Mouse (Mus musculus) NIH3T3 (cell line): ENCODE results near the gene Qpctl.

ENCODE experiments used
- DNase-seq: peaks from one replicate; pipeline ENCODE4 v3.0.0-alpha.2; 2012; ENCODE audit warnings: low read depth

Qpctl gene

DNA sequence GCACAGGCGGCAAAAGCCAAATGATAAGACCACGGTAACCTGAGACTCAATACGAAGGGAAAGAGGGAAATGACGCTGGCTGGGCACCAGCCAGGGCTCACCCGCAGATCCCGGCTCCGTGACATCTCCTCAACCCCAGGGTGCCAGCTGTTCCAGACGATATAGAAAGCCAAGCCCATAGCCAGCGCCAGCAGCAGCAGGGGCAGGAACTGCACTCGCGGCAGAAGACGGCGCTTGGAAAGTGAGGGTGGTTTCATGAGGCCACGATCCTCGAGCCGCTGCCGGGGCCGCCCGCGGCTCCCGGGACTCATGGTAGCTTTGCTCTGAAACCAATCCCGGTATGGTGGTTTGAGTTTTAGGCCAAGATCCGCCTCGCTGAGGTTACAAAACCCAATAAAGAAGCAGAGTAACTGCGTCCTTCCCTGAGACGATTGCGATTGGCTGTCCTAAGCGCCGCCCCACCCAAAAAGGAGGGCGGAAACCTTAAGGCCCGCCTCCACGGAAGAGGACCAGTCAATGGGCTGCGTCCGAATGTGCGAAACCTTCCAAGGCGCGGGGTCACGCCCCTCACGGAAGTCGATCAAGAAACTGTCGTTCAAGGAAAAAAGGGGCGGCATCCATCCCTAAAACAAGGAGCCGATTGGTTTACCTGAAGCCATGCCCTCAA, at the start of gene Qpctl:
TSS of gene Qpctl (minus strand) at position 417 of the 667 bp plus-strand sequence.
- DNase-seq = peak; percentile 99

DNA sequence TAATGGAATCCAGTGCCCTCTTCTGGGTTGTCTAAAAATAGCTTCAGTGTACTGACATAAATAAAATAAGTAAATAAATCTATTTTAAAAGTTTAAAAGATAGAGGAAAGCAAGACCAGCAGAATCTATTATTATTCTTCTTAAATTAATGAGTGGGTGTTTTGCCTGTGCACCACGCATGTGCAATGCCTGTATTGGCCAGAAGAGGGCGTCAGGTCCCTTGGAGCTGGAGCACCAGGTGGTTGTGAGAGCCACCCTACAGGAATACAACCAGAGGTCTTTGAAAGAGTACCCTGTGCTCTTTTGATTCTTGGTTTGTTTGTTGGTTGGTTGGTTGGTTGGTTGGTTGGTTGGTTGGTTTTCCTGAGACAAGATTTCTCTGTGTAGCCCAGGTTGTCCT, 48.9 kb upstream of the Qpctl start:
- DNase-seq = peak; percentile 43

DNA sequence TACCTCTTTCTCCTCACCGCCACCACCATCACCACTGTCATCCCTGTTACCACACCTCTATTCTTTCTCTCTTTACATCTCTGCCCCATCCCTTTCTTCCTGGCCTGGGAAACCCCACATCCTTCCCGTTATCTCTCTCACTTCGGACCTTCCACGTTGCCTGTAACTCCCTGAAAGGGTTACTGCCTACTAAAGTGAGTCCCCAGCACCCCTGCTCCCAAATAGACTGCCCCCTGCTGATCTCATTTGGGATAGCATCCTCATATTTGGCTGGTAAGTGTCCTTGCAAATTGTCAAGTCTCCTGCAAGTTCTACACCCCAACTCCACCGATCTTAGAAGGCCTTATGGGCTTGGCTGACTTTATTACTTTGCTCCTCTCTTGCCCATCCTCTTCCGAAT, 47.6 kb upstream of the Qpctl start:
- peak; percentile 66 for DNase-seq

DNA sequence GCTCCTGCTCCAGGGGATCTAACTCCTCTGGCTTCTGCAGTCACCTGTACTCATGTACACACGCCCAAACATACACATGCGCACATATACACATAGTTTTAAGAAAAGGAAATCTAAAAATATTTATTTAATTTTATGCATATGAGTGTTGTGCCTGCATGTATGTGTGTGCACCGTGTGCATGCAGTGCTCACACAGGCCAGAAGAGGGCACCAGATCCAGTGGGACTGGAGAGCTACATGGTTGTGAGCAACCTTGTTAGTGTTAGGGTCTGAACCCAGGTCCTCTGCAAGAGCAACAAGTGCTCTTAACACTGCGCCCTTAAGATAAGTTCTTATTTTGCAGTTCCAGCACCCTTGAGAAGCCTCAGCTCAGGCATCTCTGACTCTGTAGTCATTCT, 45.6 kb upstream of the Qpctl start:
- no peak for DNase-seq

DNA sequence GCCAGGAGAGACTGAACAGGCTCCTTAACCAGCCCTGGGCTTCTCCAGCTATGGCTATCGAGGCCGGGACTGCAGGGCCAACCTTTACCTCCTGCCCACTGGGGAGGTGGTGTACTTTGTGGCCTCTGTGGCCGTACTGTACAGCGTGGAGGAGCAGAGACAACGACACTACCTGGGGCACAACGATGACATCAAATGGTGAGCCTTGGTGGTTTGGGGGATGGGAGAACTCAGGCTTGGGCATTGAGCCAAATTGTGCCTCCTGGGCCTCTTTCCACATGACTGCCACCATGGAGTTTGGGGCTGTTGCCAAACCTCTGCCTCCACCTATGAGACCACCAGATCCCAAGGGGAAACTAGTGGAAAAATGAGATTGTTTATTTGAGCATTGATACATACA, 35.7 kb upstream of the Qpctl start:
- DNase-seq = peak; percentile 71

DNA sequence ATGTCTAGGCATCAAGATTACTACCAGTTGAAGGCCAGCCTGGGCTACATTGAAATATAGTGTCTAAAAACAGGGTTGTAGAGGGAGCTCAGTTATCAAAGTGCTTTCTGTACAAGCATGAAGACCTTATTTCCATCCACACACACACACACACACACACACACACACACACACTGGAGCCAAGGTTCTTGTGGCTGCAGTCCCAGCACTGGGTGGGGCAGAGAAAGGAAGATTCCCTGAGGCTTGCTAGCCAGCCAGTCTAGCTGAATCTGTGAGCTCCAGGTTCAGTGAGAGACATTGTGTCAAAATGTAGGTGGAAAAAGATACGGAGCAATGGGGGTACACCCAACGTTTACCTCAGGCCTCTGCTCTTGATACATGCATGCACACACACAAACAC, 35.2 kb upstream of the Qpctl start:
- peak; percentile 77 for DNase-seq

DNA sequence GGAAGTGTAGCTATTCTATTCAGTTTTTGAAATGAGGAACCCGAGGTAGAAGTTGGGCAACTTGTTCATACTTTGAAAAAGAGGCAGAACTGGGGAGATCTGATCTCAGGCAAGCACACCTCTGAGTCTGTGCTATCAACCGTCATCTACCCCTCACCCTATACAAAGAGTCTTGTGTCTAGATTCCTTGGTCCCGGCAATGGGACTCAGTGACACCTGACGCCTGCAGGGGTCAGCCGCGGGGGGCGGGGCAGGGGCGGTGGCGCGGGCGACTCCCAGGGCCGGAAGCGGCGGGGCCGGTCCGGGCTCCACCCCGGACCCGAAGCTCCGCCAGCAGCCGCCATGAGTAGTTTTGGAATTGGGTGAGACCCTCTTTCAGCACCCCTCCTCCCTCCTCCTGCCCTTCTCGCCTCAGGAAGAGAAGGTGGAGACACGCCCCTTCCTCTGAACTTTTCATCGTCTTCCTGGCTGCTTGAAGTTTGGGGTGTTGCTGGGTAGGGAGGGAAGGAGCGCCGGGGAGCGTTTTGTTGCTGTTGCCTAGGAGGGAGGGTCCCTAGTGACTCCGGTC, 31.9 kb upstream of the Qpctl start:
- peak; percentile 23 for DNase-seq

DNA sequence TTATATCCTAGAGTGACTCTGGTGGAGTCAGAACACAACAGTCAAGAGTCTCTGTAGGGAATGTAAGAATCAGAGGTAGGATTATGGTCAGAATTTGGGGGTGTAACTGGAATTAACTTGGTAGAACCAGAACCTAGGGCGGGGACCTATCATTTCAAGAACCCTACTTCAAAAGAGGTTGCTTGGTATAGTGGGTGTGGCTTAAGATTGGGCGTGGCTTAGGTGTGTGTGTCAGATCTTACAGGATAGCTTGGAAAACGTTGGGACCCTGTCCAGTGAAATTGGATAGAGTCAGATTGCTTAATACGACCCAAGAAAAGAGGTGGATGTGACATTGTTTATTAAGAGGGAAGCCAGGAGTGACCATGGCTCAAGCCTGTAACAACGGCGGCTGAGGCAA, 30.8 kb upstream of the Qpctl start:
- DNase-seq = no peak

DNA sequence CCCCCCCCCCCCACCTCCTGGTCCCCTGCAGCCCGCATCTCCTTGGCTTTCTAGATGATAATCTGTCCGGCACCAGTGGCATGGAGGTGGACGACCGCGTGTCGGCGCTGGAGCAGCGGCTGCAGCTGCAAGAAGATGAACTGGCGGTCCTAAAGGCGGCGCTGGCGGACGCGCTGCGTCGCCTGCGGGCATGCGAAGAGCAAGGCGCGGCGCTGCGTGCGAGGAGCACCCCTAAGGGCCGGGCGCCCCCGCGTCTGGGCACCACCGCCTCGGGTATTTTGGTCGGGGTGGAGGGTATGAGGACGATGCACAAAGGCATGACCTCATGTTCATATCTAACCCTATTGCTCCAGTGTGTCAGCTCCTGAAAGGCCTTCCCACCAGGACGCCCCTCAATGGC, 30.1 kb upstream of the Qpctl start:
- DNase-seq = no peak

DNA sequence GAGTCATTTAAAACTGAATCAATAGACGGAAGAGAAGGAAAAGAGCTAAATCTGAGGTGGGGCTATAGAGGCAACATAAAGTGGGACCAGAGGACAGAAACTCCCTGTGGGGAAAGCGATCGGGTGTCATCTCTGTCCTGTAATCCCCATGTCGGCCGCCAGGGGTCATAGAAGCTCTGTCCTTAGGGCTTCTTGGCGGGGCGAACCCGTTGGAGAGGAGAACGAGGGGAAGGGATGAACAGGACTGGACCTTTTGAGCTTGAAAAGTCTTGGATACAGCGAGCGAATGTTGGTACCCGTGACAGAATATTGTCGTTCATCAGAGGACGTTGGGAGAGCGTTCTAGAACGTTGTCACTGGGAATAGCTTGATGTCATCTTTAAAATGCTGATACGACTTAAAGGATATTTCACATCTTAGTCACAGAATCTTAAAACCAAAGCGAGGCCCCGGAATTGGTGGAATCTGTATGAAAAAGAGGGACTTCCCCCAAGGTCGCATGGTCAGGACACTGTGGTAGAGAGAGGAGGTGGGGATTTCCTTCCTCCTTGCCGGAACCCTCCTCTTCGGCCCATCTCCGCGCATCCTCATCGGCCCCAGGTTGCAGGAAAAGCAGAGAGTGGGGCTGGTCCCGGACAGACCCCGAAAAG, 29.5 kb upstream of the Qpctl start:
- peak; percentile 40 for DNase-seq

DNA sequence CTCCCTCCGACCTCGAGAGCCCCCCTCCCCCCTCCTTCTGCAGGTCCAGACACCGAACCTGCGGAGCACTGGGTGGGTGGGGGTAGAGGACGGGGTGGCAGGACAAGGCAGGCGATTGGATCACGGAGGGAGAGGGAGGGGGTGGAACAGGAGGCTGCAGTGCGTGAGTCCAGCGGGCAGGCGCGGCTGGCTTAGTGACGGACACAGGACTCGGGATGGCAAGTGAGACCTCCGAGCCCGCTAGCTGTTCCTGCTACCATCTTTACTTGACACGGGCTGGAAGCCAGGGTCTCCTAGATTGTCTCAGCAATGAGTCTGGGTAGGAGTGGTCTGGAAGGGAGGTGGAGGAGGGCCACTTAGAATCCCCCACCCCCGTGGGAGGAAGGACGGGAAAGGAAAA, 28.9 kb upstream of the Qpctl start:
- no peak for DNase-seq

DNA sequence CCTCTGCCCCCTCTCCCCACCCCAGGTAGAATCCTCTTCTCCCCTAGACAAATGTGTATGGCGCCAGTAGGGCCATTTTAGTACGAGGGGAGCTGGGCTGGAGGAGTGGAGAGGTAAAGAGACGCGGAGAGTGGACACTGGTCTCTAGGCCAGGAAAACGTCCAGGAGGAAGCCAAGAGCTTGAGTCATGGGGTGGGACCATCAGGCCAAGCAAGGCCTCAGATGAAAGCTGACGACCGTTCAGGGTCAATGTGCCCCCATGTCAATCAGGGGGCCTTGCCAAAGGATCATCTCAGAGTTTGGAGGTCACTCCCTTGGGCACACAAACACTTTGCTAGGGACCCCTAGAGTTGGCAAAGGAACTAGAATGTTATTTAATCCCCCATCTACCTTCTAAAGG, 28.1 kb upstream of the Qpctl start:
- no peak for DNase-seq

DNA sequence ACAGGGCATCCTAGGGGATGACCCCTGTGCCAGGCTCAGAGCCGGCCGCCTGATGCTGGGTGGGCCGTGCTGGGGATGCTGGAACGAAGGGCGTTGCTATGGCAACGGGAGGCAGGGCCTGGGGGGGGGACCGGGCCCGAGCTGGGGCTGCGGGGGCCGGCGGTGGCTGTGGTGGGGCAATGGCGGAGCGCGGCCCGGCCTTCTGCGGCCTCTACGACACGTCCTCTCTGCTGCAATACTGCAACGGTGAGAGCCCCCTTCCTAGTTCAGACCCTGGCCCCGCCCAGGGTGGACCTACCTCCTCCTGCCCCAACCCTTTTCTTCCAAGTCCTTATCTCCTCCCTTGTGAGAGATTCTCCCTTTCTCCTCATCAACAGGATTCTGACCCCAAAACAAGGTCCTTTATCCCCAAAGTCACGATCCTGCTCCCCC, 27.4 kb upstream of the Qpctl start:
- DNase-seq = no peak

DNA sequence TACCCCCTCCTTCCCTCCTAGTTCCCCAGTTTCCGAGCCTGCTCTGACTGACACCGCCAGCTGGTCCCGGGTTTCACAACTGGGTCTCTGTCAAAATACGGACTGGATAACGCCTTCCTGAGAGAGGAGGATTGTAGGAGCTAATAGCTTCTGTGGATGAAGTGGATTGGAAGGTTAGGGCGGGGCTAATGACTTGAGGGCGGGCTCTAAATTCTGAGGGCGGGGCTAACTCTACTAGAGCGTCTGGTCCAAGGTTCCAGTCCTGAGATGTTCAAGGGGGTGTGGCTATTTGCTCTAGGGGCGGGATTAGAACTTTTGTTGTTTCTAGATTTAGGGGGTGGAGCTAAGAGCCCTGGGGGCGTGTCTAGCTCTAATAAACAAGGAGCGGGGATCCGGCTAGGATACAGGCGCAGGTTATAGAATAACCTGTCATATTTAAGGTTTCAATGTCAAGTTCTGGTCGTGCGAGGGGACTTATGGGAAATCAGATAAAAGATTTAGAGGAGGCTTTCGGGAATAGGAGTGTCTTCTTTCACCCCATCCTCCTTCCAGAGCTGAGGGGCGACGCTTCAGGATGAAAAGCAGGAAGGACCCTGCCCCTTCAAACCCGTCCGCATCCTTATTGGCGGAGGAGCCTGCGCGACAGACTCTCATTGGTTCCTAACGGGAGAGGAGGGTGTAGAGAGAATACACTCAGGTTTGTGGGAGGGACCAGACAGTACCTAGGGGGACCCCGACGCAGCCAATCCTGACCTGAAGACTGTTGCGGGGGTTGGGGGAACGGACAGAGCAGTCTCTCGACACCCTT, 26.8 kb upstream of the Qpctl start, which contains the start of gene Eml2:
TSS of gene Eml2 (plus strand) at position 714 of the 808 bp plus-strand sequence.
- peak; percentile 22 for DNase-seq

DNA sequence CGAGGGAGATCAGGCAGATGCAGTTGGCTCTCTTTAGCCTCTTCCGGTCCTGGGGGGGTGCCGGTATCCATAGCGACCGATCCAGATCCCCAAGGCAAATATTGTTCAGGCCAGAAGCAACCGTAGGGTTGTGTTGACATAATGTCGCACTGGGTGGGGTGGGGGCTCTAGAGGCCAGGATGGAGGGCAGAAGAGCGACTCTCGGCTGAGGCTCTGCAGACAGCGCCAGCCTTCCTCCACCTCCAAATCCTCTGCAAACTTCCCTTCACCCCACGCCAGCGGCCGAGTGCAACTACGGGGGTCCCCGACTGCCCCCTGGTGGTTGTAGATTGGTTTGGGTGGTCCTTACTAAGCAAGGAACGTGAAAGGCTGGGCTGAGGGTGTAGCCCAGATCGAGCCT, 23.8 kb upstream of the Qpctl start:
- DNase-seq = peak; percentile 78

DNA sequence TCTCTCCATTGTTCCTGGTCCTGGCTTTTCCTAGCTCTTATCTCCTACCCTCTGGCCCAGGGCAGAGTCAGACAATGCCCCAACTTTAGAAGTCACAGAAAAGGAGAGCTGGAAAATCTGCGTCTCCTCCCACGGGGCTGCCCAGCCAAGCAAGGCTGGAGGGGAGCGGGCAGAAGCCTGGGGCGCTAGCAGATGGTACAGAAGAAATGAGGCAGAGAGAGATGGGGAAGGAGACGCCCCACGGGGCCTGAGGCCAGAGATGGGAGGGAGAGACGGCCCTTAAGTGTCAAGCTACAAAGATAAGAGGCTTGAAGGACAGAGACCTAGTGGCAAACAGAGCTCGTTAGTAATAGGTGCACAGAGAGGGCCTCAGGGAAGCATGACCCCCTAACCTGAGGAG, 22.7 kb upstream of the Qpctl start:
- DNase-seq = no peak

DNA sequence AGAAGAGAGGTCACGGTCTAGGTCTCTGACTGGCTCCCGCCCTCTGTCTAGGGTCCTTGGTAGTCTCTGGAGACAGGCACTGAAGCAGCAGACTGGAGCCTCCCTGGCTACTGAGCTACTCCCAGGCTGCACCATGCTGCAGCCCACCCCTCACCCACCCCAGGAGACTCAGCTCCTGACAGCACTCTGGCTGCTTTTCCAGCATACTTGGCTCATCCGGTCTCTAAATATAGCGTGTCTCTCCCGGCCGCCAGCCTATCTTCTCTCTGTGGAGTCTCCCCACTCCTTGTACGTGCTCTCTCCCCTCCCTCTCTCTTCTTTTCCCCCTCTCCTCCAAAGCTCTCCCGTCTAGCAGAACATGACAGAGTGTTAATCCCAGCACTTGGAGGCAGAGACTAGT, 21.1 kb upstream of the Qpctl start:
- DNase-seq = peak; percentile 25

DNA sequence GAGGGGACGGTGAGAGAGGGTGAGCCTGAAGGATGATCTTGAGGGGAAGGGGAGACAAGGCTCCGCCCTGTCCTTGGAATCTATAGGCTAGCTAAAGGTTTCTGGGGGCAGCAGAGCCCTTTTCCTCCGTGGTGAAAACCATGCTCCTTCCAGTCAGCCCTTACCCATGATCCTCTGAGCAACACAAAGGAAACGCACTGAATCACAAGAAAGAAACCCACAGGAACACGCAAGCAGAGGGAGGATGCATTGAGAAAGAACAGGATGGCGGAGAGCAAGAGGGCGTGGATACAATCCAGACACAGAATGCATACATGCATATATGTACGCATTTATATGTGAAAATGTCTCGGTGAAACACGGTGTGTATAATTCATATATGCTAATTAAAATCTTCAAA, 20.4 kb upstream of the Qpctl start:
- DNase-seq = no peak

DNA sequence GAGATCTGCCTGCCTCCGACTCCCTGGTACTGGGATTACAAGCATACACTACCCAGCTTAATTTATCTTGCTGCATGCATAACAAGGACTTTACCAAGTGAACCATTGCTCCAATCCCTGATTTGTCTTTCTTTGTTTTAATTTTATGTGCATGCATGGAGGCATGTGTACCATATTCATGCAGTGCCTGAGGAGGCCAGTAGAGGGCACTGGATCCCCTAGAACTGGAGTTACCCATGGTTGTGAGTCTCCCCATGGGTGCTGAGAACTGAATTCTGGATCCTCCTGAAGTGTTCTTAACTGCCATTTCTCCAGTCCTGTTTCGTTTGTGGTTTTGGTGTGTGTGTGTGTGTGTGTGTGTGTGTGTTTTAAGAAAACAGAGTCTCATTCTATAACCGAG, 17.9 kb upstream of the Qpctl start:
- DNase-seq = no peak

DNA sequence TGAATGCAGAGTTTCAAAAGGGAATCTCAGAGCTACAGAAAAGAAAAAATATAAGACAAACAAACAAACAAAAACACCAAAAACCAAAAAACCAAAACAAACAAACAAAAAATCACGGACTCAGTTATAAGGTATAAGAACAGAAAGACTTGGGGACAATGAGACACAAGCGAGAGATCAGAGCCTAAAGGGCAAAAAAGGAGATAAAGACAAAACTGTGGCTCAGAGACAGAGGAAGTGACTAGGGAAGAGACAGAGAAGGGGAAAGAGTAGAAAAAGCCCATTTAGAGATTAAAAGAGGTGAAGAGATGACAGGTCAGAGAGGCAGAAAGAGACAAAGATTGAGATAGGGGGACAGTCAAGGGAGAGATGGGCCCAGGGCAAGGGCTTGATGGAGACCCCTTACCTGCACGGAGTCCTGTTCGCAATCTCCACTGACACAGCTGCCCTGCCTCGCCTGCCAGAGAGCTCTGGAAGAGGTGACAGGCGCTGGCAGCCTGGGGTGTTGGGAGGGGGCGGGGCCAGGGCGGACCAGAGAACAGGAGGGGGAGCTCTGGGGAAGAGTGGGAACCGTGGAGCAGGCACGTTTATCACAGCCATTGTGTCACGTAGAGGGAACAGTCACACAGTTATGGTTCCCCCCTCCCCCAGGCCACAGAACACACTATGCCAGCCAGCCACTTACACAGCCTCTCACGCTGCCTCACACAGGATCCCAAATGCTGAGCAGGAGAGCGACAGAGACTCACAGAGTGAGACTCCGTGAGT, 16.7 kb upstream of the Qpctl start, which contains the start of gene Gipr:
TSS of gene Gipr (minus strand) at position 472 of the 768 bp plus-strand sequence.
- DNase-seq = no peak

DNA sequence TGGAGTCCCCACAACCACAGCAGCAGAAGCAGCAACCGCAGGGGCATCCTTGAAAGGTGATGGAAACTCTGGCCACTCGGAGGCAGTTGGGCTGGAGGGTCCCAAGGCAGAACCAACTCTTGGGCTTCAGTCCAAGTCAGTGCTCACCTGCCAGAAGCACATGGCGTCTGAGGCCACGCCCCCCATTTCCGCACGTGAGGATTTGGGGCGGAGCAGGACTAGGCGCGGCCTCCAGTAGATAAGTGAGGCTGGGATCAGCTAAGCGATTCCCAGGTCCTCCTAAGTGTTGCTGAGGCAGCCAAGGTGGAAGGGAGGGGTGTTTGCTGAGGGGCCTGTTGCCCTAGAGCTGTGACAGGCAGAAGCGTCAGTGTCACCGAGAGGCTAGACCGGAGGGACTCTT, 15.9 kb upstream of the Qpctl start:
- DNase-seq = no peak

DNA sequence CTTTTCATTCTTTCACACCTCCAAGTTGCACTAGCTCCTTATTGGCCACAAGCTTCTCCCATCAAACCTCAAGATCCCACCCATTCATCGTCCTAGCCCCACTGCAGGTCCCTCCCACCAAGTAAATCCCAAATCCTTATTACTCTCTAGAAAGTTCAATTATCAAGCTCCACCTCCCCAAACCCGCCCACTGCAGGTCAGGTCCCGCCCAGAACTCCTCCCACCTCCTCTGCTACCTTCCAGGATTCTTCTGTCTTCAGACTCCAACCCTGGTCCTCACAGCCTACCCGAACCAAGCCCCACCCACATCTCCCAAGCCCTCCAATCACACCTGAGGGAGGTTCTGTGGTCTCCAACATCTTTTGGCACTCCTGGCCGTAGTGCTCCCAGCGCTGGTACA, 15.1 kb upstream of the Qpctl start:
- no peak for DNase-seq
